Mouse (Mus musculus) thymus, postnatal 14 days (tissue): ENCODE results near the gene Trim67.

Experiments
- DNase-seq: peaks from one replicate; pipeline ENCODE4 v3.0.0; 2021

The Trim67 gene

GRCm38 (mm10) chr8:124792708-124793107, at the start of gene Trim67:
Gene Trim67, plus strand, starts transcription at chr8:124793092.
- DNase-seq: peak; percentile 36

- DNase-seq: no peak
These were observed 46.2 kb upstream of the Trim67 start for GRCm38 (mm10) chr8:124746661-124747060.

GRCm38 (mm10) chr8:124751191-124751590, 41.7 kb upstream of the Trim67 start:
- peak; percentile 14 for DNase-seq

DNA sequence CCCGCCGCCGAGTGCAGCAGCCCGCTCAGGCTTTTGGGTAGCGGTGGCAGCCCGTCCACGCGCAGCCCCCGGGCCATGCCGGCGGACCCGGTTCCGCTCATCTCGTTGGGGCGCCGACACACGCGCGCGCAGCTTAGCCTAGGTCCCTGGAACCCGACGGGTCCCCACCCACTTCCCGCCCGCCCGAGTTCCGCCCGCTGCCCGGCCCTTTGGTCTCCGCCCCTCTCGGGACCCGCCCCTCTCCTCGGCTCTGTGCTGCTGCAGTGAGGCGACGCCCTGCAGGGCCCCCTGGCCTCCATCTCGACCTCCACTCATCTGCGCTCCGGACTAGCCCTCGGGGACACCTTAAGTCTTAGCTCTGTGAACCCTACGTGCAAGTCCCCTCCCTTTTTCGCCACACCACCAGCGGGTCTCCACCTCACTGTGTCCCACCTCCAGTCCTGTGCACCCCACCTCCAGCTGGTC, 41.2 kb upstream of the Trim67 start, which contains the start of gene Fam89a:
Gene Fam89a (minus strand): TSS at position 124 of the 465 bp plus-strand sequence.
- peak; percentile 74 for DNase-seq

DNA sequence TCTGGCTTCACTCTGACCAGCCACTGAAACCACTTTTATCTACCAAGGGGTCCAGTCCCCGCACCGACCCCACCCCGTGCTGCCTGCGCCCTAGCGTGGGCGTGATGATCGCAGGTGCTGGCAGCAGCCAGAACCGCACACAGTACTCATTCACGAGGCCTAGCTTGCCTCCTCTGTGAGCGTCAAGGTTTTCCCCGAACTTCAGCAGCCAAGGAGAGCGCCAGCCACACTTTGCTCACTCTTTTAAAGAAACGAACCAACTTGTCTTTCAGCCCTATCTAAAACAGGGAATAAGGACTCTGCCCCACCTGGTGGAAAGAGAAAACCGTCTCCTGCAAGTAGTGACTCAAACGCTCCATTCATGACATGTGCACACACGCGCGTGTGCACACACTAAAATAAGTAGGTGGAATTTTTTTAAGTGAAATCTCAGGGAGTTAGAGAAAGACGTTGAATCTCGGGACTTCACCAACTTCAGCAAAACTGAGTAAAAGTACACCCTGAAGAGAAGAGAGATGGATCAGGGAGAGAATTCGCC, 40.5 kb upstream of the Trim67 start:
- DNase-seq: peak; percentile 8

- DNase-seq: no peak
These were observed 38.6 kb upstream of the Trim67 start for GRCm38 (mm10) chr8:124754101-124754791.

DNA sequence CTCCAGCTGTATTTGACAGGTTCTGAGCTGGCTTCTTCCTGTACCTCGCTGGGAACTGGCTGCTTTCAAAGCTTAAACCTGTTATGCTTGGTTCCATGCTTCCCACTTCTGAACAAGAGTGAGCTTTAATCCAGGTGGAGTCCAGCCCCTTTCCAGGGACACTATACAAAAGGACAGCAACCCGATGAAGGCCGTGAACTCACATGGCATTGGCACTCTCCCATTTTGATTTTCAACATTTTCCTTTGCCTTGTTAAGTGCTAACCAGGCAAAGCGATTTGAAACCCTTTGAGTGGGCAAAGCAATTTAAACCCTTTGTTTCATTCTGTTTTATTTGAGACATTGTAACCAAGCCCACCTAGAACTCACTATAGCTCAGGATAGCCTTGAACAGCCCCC, 38.1 kb upstream of the Trim67 start:
- DNase-seq: no peak

GRCm38 (mm10) chr8:124755481-124755880, 37.4 kb upstream of the Trim67 start:
- no peak for DNase-seq

GRCm38 (mm10) chr8:124756153-124756552, 36.7 kb upstream of the Trim67 start:
- DNase-seq: no peak

GRCm38 (mm10) chr8:124756601-124757000, 36.3 kb upstream of the Trim67 start:
- no peak for DNase-seq

DNA sequence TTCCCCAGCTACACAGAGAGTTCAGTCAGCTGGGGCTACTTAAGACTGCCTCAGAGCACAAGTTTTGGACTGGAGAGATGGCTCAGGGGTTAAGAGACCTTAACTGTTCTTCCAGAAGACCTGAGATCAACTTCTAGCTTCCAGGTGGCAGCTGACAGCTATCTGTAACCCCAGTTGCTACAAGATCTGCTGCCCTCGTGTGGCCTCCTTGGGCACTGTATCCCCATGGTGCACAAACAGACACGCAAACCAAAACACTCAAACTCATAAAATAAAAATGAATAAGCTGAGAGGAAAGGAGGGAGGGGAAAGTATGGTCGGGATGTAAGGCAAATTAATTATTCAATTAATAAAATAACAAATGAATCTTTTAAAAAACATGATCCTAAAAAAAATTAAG, 34.3 kb upstream of the Trim67 start:
- DNase-seq: peak; percentile 67

- no peak for DNase-seq
These were observed 29.8 kb upstream of the Trim67 start for GRCm38 (mm10) chr8:124763061-124763460.

GRCm38 (mm10) chr8:124772389-124772788, 20.5 kb upstream of the Trim67 start:
- DNase-seq: no peak

DNA sequence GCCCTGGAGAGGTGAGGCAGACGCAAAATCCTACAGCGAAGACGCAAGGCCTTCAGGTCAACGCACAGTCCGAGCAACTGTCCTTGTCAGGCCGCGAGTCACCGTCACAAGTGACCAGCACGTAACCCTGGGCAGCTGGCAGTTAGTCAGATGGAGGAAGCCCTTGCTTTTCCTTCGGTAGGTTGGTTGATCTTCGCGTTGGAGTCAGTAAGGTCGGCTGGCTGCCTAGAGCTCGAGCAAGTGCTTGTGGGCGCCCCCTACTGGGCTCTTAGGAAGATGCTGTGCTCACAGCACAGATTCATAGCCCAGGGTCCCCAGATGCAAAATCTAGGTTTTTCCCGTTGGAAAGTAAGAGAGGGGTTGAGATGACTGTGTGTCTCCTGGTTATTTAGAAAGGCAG, 17.2 kb upstream of the Trim67 start:
- peak; percentile 68 for DNase-seq

DNA sequence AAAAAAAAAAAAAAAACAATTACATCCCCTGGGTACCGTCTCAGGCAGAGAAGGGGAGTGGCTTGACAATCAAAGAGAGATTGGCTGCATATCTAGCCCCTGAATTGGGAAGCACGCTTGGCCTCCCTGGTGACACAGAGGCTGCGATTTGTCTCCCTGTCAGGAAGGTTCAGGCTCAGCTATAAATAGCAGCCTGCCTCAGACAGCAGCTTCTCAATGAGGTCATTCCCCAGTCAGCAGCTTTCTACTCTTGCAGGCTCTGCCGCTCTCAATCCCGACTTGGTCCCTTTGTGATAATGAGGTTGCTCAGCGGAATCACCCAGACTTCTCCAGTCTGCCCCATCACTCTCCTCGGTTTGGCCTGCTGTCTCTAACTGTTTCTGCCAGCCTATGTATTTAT, 12.7 kb upstream of the Trim67 start:
- DNase-seq: no peak

GRCm38 (mm10) chr8:124782431-124782830, 10.5 kb upstream of the Trim67 start:
- no peak for DNase-seq

- no peak for DNase-seq
These were observed 9.7 kb upstream of the Trim67 start for GRCm38 (mm10) chr8:124783228-124783627.

GRCm38 (mm10) chr8:124784613-124785012, 8.3 kb upstream of the Trim67 start:
- DNase-seq: no peak

DNA sequence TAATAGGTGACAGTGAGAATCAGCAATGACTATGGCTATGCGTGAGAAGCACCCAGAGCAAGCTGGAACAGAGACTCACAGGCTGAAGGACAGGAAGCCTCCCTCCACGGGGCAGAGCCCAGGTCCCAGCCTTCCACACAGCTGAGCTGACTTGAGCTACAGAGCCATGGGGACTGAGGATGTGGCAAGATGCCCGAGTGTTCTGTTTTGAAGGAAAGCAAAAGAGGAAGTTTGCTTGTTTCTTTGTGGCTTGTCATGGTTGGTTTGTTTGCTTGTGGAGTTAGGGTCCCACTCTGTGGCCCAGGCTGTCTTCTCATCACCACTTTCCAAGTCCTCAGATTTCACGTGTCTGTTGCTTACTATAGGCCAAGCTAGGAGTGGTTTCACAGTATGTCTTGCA, 2.2 kb upstream of the Trim67 start:
- no peak for DNase-seq

- no peak for DNase-seq
These were observed 1.1 kb upstream of the Trim67 start for GRCm38 (mm10) chr8:124791751-124792150.

DNA sequence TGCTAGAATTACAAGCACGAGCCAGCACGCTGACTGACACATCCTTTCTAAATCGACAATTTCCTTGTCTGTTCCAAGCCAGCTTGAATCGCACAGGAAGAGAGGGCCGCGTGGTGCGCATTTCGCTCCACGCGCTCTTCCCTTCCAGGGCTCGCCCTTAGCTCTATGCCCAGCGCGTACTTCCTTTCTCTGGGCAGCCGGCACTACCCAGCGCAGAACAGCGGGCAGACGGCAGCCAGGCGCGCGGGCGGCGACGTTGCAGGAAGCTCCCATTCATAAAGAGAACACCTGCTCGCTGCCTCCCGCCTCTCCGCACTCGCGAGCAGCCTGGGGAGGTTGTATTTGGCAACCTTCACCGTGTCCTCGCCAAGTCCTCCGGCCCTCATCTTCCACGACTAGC, 706 bp upstream of the Trim67 start:
- peak; percentile 35 for DNase-seq

GRCm38 (mm10) chr8:124793172-124793651, 320 bp downstream of the Trim67 start:
- peak; percentile 88 for DNase-seq

GRCm38 (mm10) chr8:124793661-124794485, 981 bp downstream of the Trim67 start:
- DNase-seq: peak; percentile 6

- DNase-seq: peak; percentile 55
These were observed 1.5 kb downstream of the Trim67 start for GRCm38 (mm10) chr8:124794486-124794780.
